Mouse (Mus musculus) bone marrow, adult 2 months (tissue): ENCODE measurements at regions not wholly inside any gene's neighbourhood (a gene's known extent, or its start where the extent isn't known, plus 50 kb on each side); places are given as distances from the start of the nearest gene placed in this dataset.

Experiments
- CTCF ChIP-seq: fragments of 200-500 bp; IDR thresholded peaks from 2 replicates; pipeline ENCODE4 v1.5.1; 2011; ENCODE audit warnings: low read length, control low read depth; ENCODE audit not compliant: control insufficient read depth, insufficient read depth
- POLR2A ChIP-seq: fragments of 200-500 bp; IDR thresholded peaks from 2 replicates; pipeline ENCODE4 v1.6.1; 2011; ENCODE audit warnings: low read depth, mild to moderate bottlenecking, control low read depth, low read length, borderline replicate concordance; ENCODE audit not compliant: control insufficient read depth

GRCm38 (mm10) chr13:89384598-89385145 is 154.9 kb upstream of the Hapln1 start:
- TF ChIP-seq POLR2A (no peak), CTCF (no peak)
